Mouse (Mus musculus): ENCODE measurements around the gene Olfr1308. TPM values are rescaled to one million over a fixed set of nuclear protein-coding genes. Genes with fewer than 3 reads are reported as not detected.

The Olfr1308 gene
- polyA plus RNA-seq (2012; rRNA removed): not detected in 2 replicates
- polyA plus RNA-seq (2014; fragmentation: Nextera tagmentation; extraction: Ambion mirVana): not detected in 2 replicates

DNA sequence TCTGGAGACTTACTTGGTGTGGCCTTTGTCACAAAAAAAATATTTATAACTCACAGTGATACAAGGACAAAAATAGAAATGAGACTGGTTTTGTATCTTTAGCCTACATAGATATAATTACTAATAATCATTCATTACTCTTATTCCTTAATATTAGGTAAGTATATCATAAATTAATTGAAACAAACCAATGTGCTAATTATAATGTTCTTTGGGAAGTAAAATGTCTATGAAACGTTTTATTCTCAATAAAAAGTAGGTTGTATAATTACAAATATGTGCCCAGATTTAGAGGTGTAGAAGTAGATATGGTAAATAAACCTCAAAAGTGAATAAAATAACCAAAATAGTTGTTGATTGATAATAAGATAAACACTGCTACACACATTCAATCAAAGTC, at the start of gene Olfr1308:
Gene Olfr1308, minus strand, starts transcription at position 101 of the 400 bp plus-strand sequence.
- H3K27ac ChIP-seq (replicated peaks; ENCODE audit: low read depth, low read length): no peak within 1 kb of the TSS
- TF ChIP-seq POLR2A (IDR thresholded peaks at IDR 0.05; ENCODE audit: borderline replicate concordance, extremely low read depth, insufficient read depth, insufficient read length): no peak
- ATAC-seq (ENCODE audit: low FRiP score, low read depth) (no peak), DNase-seq (ENCODE audit: low spot score) (no peak)
- no peaks in the 10 kb centered on the region for H3K27me3 ChIP-seq (ENCODE audit: control insufficient read depth, insufficient read depth, low read length)
- WGBS: 53% methylated on average over 1 of the region's 1 CpGs
- H3K36me3 ChIP-seq (ENCODE audit: control insufficient read depth, insufficient read depth, low read length): no peaks in the 10 kb centered on the region
- H3K4me2 ChIP-seq (replicated peaks; ENCODE audit: low read depth, low read length, severe bottlenecking): no peak within 1 kb of the TSS
- H3K9ac ChIP-seq (ENCODE audit: low read depth, low read length, severe bottlenecking): no peak within 1 kb of the TSS
- no peaks in the 10 kb centered on the region for H3K4me1 ChIP-seq (ENCODE audit: control insufficient read depth, insufficient read depth, low read length)
- no peaks in the 10 kb centered on the region for H3K9me3 ChIP-seq (ENCODE audit: control insufficient read depth, low read length)
- H3K4me3 ChIP-seq (replicated peaks; ENCODE audit: low read length): no peak within 1 kb of the TSS

DNA sequence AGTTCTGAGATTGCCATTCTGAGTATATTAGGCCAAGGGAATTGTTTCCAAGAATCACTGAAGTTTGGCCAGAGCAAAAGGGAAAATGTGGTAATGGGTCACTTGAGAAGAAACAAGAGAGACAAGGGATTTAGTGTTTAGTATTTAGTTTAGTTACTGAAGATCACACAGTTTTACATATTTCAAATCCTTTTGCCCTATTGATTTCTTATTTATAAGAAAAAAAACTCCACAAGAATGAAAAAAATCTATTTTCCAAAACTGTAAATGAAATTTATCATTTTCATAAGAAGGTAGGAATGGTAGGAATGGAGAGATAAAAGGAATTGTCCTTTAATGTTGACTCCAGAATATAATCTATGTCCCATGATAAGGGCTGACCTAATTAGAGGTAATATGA, 47.9 kb upstream of the Olfr1308 start, which contains the start of gene Olfr1310:
Gene Olfr1310, minus strand, starts transcription at position 101 of the 400 bp plus-strand sequence.
- no peak within 1 kb of the TSS for H3K27ac ChIP-seq (replicated peaks; ENCODE audit: low read depth, low read length)
- no peaks in the 10 kb centered on the region for H3K36me3 ChIP-seq (ENCODE audit: control insufficient read depth, insufficient read depth, low read length)
- H3K4me3 ChIP-seq (replicated peaks; ENCODE audit: low read length): no peak within 1 kb of the TSS
- DNase-seq (ENCODE audit: low spot score) (no peak), ATAC-seq (ENCODE audit: low FRiP score, low read depth) (no peak)
- no peak within 1 kb of the TSS for H3K9ac ChIP-seq (ENCODE audit: low read depth, low read length, severe bottlenecking)
- H3K4me1 ChIP-seq (ENCODE audit: control insufficient read depth, insufficient read depth, low read length): no peaks in the 10 kb centered on the region
- no peaks in the 10 kb centered on the region for H3K27me3 ChIP-seq (ENCODE audit: control insufficient read depth, insufficient read depth, low read length)
- no peaks in the 10 kb centered on the region for H3K9me3 ChIP-seq (ENCODE audit: control insufficient read depth, low read length)
- H3K4me2 ChIP-seq (replicated peaks; ENCODE audit: low read depth, low read length, severe bottlenecking): no peak within 1 kb of the TSS
- no peak for TF ChIP-seq POLR2A (IDR thresholded peaks at IDR 0.05; ENCODE audit: borderline replicate concordance, extremely low read depth, insufficient read depth, insufficient read length)

DNA sequence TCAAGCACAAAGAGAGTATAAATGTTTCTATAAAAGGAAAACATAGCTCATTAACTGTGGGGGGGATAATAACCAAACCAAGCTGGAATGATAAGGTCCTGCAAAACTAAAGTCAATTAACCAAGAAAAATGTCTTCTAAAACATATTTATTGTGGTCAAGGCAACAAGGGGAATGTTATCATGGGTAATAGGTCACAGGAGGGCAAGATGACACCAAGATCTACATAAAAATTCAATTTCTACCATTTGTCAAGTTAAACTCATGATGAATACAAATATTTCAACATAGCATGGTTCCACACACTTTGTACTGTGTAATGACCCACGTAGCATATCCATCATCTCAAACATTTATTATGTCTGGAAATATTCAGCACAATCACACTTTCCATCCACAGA, 25.4 kb upstream of the Olfr1308 start, which contains the start of gene Olfr1309:
Gene Olfr1309, minus strand, starts transcription at position 101 of the 400 bp plus-strand sequence.
- WGBS: 64% methylated on average over 1 of the region's 1 CpGs
- no peak within 1 kb of the TSS for H3K9ac ChIP-seq (ENCODE audit: low read depth, low read length, severe bottlenecking)
- H3K4me1 ChIP-seq (ENCODE audit: control insufficient read depth, insufficient read depth, low read length): no peaks in the 10 kb centered on the region
- no peak for TF ChIP-seq POLR2A (IDR thresholded peaks at IDR 0.05; ENCODE audit: borderline replicate concordance, extremely low read depth, insufficient read depth, insufficient read length)
- H3K9me3 ChIP-seq (ENCODE audit: control insufficient read depth, low read length): no peaks in the 10 kb centered on the region
- no peak within 1 kb of the TSS for H3K4me2 ChIP-seq (replicated peaks; ENCODE audit: low read depth, low read length, severe bottlenecking)
- no peak within 1 kb of the TSS for H3K27ac ChIP-seq (replicated peaks; ENCODE audit: low read depth, low read length)
- no peak for DNase-seq (ENCODE audit: low spot score)
- no peak within 1 kb of the TSS for H3K4me3 ChIP-seq (replicated peaks; ENCODE audit: low read length)
- no peaks in the 10 kb centered on the region for H3K36me3 ChIP-seq (ENCODE audit: control insufficient read depth, insufficient read depth, low read length)
- H3K27me3 ChIP-seq (ENCODE audit: control insufficient read depth, insufficient read depth, low read length): no peaks in the 10 kb centered on the region
- ATAC-seq (ENCODE audit: low FRiP score, low read depth): no peak

DNA sequence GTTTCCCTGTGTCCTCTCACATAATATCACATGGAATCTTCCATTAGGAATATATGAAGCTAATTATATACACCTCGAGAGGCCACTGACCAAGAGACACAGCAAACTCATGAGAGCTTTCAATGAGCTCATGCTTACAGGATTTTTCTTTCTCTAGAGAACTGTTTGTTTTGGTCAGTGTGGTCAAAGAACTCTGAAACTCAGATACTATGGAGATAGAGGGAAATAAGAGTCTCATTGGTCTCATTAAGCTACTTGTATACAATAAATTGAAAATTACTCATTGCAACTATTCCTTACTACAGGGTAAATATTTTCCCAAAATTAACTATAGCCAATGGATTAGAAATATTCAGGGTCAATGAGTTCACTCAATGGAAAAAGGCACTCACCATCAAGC, 15.4 kb downstream of the Olfr1308 start, which contains the start of gene Olfr1307:
Gene Olfr1307, minus strand, starts transcription at position 101 of the 400 bp plus-strand sequence.
- Histone ChIP-seq H3K36me3 (ENCODE audit: control insufficient read depth, insufficient read depth, low read length) (no peaks in the 10 kb centered on the region), H3K4me1 (ENCODE audit: control insufficient read depth, insufficient read depth, low read length) (no peaks in the 10 kb centered on the region), H3K9ac (ENCODE audit: low read depth, low read length, severe bottlenecking) (no peak within 1 kb of the TSS), H3K4me3 (replicated peaks; ENCODE audit: low read length) (no peak within 1 kb of the TSS), H3K4me2 (replicated peaks; ENCODE audit: low read depth, low read length, severe bottlenecking) (no peak within 1 kb of the TSS), H3K27ac (replicated peaks; ENCODE audit: low read depth, low read length) (no peak within 1 kb of the TSS), H3K27me3 (ENCODE audit: control insufficient read depth, insufficient read depth, low read length) (no peaks in the 10 kb centered on the region), H3K9me3 (ENCODE audit: control insufficient read depth, low read length) (no peaks in the 10 kb centered on the region)
- no peak for ATAC-seq (ENCODE audit: low FRiP score, low read depth)
- TF ChIP-seq POLR2A (IDR thresholded peaks at IDR 0.05; ENCODE audit: borderline replicate concordance, extremely low read depth, insufficient read depth, insufficient read length): no peak
- no peak for DNase-seq (ENCODE audit: low spot score)
- 67% methylated on average over 1 of the region's 1 CpGs for WGBS

DNA sequence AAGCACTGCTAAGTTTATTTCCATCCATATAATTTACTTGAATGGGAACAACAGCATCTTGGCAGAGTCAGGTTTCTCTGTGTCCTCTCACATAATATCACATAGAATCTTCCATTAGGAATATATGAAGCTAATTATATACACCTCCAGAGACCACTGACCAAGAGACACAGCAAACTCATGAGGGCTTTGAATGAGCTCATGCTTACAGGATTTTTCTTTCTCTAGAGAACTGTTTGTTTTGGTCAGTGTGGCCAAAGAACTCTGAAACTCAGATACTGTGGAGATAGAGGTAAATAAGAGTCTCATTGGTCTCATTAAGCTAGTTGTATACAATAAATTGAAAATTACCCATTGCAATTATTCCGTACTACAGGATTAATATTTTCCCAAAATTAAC, 48.6 kb downstream of the Olfr1308 start, which contains the start of gene Olfr1306:
Gene Olfr1306, minus strand, starts transcription at position 101 of the 400 bp plus-strand sequence.
- no peak for ATAC-seq (ENCODE audit: low FRiP score, low read depth)
- H3K27me3 ChIP-seq (ENCODE audit: control insufficient read depth, insufficient read depth, low read length): no peaks in the 10 kb centered on the region
- TF ChIP-seq POLR2A (IDR thresholded peaks at IDR 0.05; ENCODE audit: borderline replicate concordance, extremely low read depth, insufficient read depth, insufficient read length): no peak
- 79% methylated on average over 1 of the region's 1 CpGs for WGBS
- DNase-seq (ENCODE audit: low spot score): no peak
- H3K4me3 ChIP-seq (replicated peaks; ENCODE audit: low read length): no peak within 1 kb of the TSS
- no peaks in the 10 kb centered on the region for H3K4me1 ChIP-seq (ENCODE audit: control insufficient read depth, insufficient read depth, low read length)
- H3K36me3 ChIP-seq (ENCODE audit: control insufficient read depth, insufficient read depth, low read length): no peaks in the 10 kb centered on the region
- H3K27ac ChIP-seq (replicated peaks; ENCODE audit: low read depth, low read length): no peak within 1 kb of the TSS
- H3K9me3 ChIP-seq (ENCODE audit: control insufficient read depth, low read length): no peaks in the 10 kb centered on the region
- no peak within 1 kb of the TSS for H3K9ac ChIP-seq (ENCODE audit: low read depth, low read length, severe bottlenecking)
- no peak within 1 kb of the TSS for H3K4me2 ChIP-seq (replicated peaks; ENCODE audit: low read depth, low read length, severe bottlenecking)

Other genes starting within 250 kb of the Olfr1308 start
- not detected in 2 replicates for gene Olfr1301, start 213.9 kb downstream of the Olfr1308 start, polyA plus RNA-seq (2012; rRNA removed)
- gene Olfr1301, start 213.9 kb downstream of the Olfr1308 start, polyA plus RNA-seq (2014; fragmentation: Nextera tagmentation; extraction: Ambion mirVana): not detected in 2 replicates
- gene Olfr1302, start 187.5 kb downstream of the Olfr1308 start, polyA plus RNA-seq (2012; rRNA removed): not detected in 2 replicates
- not detected in 2 replicates for gene Olfr1302, start 187.5 kb downstream of the Olfr1308 start, polyA plus RNA-seq (2014; fragmentation: Nextera tagmentation; extraction: Ambion mirVana)
- not detected in 2 replicates for gene Olfr1303, start 144.6 kb downstream of the Olfr1308 start, polyA plus RNA-seq (2012; rRNA removed)
- gene Olfr1303, start 144.6 kb downstream of the Olfr1308 start, polyA plus RNA-seq (2014; fragmentation: Nextera tagmentation; extraction: Ambion mirVana): not detected in 2 replicates
- gene Olfr1305, start 87.8 kb downstream of the Olfr1308 start, polyA plus RNA-seq (2012; rRNA removed): not detected in 2 replicates
- not detected in 2 replicates for gene Olfr1305, start 87.8 kb downstream of the Olfr1308 start, polyA plus RNA-seq (2014; fragmentation: Nextera tagmentation; extraction: Ambion mirVana)
- not detected in 2 replicates for gene Olfr1306, start 48.7 kb downstream of the Olfr1308 start, polyA plus RNA-seq (2012; rRNA removed)
- not detected in 2 replicates for gene Olfr1306, start 48.7 kb downstream of the Olfr1308 start, polyA plus RNA-seq (2014; fragmentation: Nextera tagmentation; extraction: Ambion mirVana)
- not detected in 2 replicates for gene Olfr1307, start 15.5 kb downstream of the Olfr1308 start, polyA plus RNA-seq (2012; rRNA removed)
- 0.01 TPM in 1 of 2 replicates, not detected in the other for gene Olfr1307, start 15.5 kb downstream of the Olfr1308 start, polyA plus RNA-seq (2014; fragmentation: Nextera tagmentation; extraction: Ambion mirVana)
- gene Olfr1309, start 25.3 kb upstream of the Olfr1308 start, polyA plus RNA-seq (2012; rRNA removed): not detected in 2 replicates
- gene Olfr1309, start 25.3 kb upstream of the Olfr1308 start, polyA plus RNA-seq (2014; fragmentation: Nextera tagmentation; extraction: Ambion mirVana): not detected in 2 replicates
- gene Olfr1310, start 47.8 kb upstream of the Olfr1308 start, polyA plus RNA-seq (2012; rRNA removed): 0.01 TPM in 1 of 2 replicates, not detected in the other
- gene Olfr1310, start 47.8 kb upstream of the Olfr1308 start, polyA plus RNA-seq (2014; fragmentation: Nextera tagmentation; extraction: Ambion mirVana): not detected in 2 replicates
- not detected in 2 replicates for gene Olfr1311, start 59.5 kb upstream of the Olfr1308 start, polyA plus RNA-seq (2012; rRNA removed)
- gene Olfr1311, start 59.5 kb upstream of the Olfr1308 start, polyA plus RNA-seq (2014; fragmentation: Nextera tagmentation; extraction: Ambion mirVana): not detected in 2 replicates
- gene Olfr1312, start 85.3 kb upstream of the Olfr1308 start, polyA plus RNA-seq (2012; rRNA removed): not detected in 2 replicates
- not detected in 2 replicates for gene Olfr1312, start 85.3 kb upstream of the Olfr1308 start, polyA plus RNA-seq (2014; fragmentation: Nextera tagmentation; extraction: Ambion mirVana)
- gene Olfr1313, start 112.9 kb upstream of the Olfr1308 start, polyA plus RNA-seq (2012; rRNA removed): not detected in 2 replicates
- not detected in 2 replicates for gene Olfr1313, start 112.9 kb upstream of the Olfr1308 start, polyA plus RNA-seq (2014; fragmentation: Nextera tagmentation; extraction: Ambion mirVana)
- gene Olfr1314, start 131.8 kb upstream of the Olfr1308 start, polyA plus RNA-seq (2012; rRNA removed): 0.10 TPM in 1 of 2 replicates, not detected in the other
- gene Olfr1314, start 131.8 kb upstream of the Olfr1308 start, polyA plus RNA-seq (2014; fragmentation: Nextera tagmentation; extraction: Ambion mirVana): not detected in 2 replicates
- not detected in 2 replicates for gene Olfr1315-ps1, start 150.5 kb upstream of the Olfr1308 start, polyA plus RNA-seq (2012; rRNA removed)
- gene Olfr1315-ps1, start 150.5 kb upstream of the Olfr1308 start, polyA plus RNA-seq (2014; fragmentation: Nextera tagmentation; extraction: Ambion mirVana): not detected in 2 replicates
- gene Olfr1316, start 170.0 kb upstream of the Olfr1308 start, polyA plus RNA-seq (2012; rRNA removed): 0.05 TPM in 1 of 2 replicates, not detected in the other
- not detected in 2 replicates for gene Olfr1316, start 170.0 kb upstream of the Olfr1308 start, polyA plus RNA-seq (2014; fragmentation: Nextera tagmentation; extraction: Ambion mirVana)
- gene Olfr1317, start 175.4 kb upstream of the Olfr1308 start, polyA plus RNA-seq (2012; rRNA removed): not detected in 2 replicates
- not detected in 2 replicates for gene Olfr1317, start 175.4 kb upstream of the Olfr1308 start, polyA plus RNA-seq (2014; fragmentation: Nextera tagmentation; extraction: Ambion mirVana)
- not detected in 2 replicates for gene Olfr1318, start 189.3 kb upstream of the Olfr1308 start, polyA plus RNA-seq (2012; rRNA removed)
- not detected in 2 replicates for gene Olfr1318, start 189.3 kb upstream of the Olfr1308 start, polyA plus RNA-seq (2014; fragmentation: Nextera tagmentation; extraction: Ambion mirVana)